Mouse (Mus musculus) intestine, embryonic 14.5 days (tissue): ENCODE measurements around the gene Stox1. TPM values are rescaled to one million over a fixed set of nuclear protein-coding genes. Genes with fewer than 3 reads are reported as not detected.
A peak's percentile ranks its signal among the peaks of the same experiment; 100 is the strongest.

Experiments used
- ATAC-seq: fragments of 200-750 bp; cut with Nextera tagmentation; replicated peaks from 2 replicates; pipeline ENCODE4 v1.8.0; 2017; ENCODE audit warnings: low read depth, moderate number of reproducible peaks, moderate TSS enrichment, moderate library complexity; ENCODE audit not compliant: low FRiP score, low TSS enrichment
- DNase-seq: peaks from one replicate; pipeline ENCODE4 v3.0.0-alpha.2; 2018; ENCODE audit warnings: low spot score
- H3K27ac ChIP-seq: fragments of 300-500 bp; sonication (generic); 2 replicates; pipeline ENCODE4 v1.5.1; 2014; ENCODE audit warnings: low read depth, mild to moderate bottlenecking, control low read depth
- H3K27me3 ChIP-seq: fragments of 300-500 bp; sonication (generic); replicated peaks from 2 replicates; pipeline ENCODE4 v1.6.1; 2014; ENCODE audit warnings: low read length, control low read depth; ENCODE audit not compliant: control insufficient read depth, insufficient read depth
- H3K36me3 ChIP-seq: fragments of 300-500 bp; sonication (generic); 2 replicates; pipeline ENCODE4 v1.6.1; 2014; ENCODE audit warnings: low read length, control low read depth; ENCODE audit not compliant: control insufficient read depth, insufficient read depth
- H3K4me1 ChIP-seq: fragments of 300-500 bp; sonication (generic); replicated peaks from 2 replicates; pipeline ENCODE4 v1.6.1; 2014; ENCODE audit warnings: low read length, control low read depth, mixed read lengths; ENCODE audit not compliant: control insufficient read depth, insufficient read depth
- H3K4me2 ChIP-seq: fragments of 300-500 bp; sonication (generic); 2 replicates; pipeline ENCODE4 v1.6.1; 2014; ENCODE audit warnings: low read length
- H3K4me3 ChIP-seq: fragments of 300-500 bp; sonication (generic); 2 replicates; pipeline ENCODE4 v1.5.1; 2014; ENCODE audit warnings: low read depth, low read length, control low read depth, mixed read lengths
- H3K9ac ChIP-seq: fragments of 300-500 bp; sonication (generic); 2 replicates; pipeline ENCODE4 v1.6.1; 2014; ENCODE audit warnings: mild to moderate bottlenecking, low read length
- H3K9me3 ChIP-seq: fragments of 300-500 bp; sonication (generic); 2 replicates; pipeline ENCODE4 v1.6.1; 2016; ENCODE audit warnings: low read length, control low read depth; ENCODE audit not compliant: control insufficient read depth
- WGBS: fragments of 180-500 bp; shearing (Covaris S2); extraction: QIAGEN DNeasy Blood & Tissue Kit; methylation state at CpG from one replicate; pipeline ENCODE4 v1.1.7; 2014; 5-methylcytosine and 5-hydroxymethylcytosine counted together
- microRNA-seq: library from miRNA; unstranded; fragments of <30 nt; microRNA quantifications from one replicate; pipeline ENCODE4, GENCODE M21; 2016
- polyA plus RNA-seq: library from polyadenylated mRNA; unstranded; fragments of >200 nt; fragmentation: Nextera tagmentation; extraction: Ambion mirVana; gene quantifications from 2 replicates; pipeline ENCODE4 v1.2.1, GENCODE M21; 2014

The Stox1 gene
- polyA plus RNA-seq, 1 experiment from 2014 or later = 0.95 TPM

DNA sequence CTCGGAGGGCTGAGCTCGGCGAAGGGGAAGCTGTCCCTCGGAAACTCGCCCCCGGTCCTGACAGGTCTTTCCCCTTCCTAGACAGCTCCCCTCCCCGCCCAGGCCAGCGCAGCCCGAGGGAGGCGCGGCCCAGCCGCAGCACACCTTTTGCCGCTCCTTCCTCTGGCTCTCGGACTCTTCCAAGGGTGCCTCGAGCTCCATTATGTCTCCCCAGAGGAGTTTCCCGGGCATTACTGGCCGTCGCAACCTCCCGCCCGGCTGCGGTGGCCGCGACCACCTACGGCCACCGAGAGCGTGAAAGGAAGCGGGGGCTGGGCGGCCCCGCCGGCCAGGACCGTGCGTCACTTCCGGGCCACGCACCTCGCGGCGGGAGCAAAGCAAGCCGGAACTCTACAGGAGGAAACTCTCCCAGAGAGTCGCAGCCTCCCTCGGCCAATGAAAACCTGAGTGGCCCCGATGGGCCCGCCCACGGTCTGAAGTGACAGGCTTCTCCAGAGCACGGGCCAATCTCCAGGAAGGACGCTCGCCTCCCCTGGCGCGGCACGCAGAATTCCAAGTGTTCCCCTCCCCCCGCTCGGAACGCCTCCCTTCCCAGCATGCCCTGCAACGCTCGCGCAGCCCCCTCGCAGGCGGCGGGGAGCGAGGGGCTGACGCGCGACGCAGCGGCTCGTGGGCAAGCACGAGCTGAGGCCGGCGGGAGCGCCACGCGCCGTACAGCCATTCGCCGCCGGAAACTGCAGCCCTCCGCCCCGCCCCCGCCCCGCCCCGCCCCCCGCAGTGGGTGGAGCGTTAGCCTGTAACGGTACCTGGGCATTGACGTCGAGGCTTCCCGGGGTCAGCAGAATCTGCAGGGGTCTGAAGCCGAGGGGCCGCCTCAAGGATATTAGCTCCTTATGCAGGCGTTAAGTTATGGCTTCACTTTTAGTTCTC is 74.8 kb downstream of the Stox1 start, which contains the start of gene Ddx50:
Gene Ddx50, minus strand, starts transcription at position 338 of the 930 bp plus-strand sequence.
- Histone ChIP-seq H3K4me3 (peak within 1 kb of the TSS; percentile 91), H3K9me3 (no peaks in the 10 kb centered on the region), H3K4me1 (peaks cover 10% of the 10 kb centered on the region), H3K27ac (peak within 1 kb of the TSS; percentile 94), H3K27me3 (no peaks in the 10 kb centered on the region), H3K4me2 (peak within 1 kb of the TSS; percentile 88), H3K9ac (peak within 1 kb of the TSS; percentile 91), H3K36me3 (peaks cover 20% of the 10 kb centered on the region)
- under 1% methylated on average over 87 of the region's 89 CpGs for WGBS
- DNase-seq = peak; percentile 99
- ATAC-seq = peak; percentile 100

DNA sequence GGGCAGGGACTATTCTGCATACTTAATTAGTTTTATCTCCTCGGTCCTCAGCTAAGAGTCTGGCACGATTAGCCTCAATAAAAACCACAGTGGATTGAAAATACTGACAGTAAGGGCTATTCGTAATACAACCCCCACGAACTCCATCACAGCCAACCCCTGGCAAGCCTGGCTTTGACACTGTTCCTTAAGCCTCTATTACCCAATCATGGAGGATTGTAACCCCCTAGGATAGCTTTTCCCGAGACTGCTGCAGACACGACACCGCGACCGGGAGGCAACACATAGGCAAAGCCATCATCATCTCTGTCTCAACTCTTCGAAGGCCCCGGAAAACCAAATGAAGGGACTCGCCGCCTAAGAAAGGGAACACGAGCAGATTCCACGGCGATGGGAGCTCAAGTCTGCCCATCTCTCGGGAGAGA is 75.6 kb downstream of the Stox1 start:
- Histone ChIP-seq H3K9ac (peak overlapping the region; percentile 91), H3K4me1 (peaks cover 10% of the 10 kb centered on the region), H3K27me3 (no peaks in the 10 kb centered on the region), H3K9me3 (no peaks in the 10 kb centered on the region), H3K36me3 (peaks cover 27% of the 10 kb centered on the region), H3K4me3 (peak overlapping the region; percentile 91), H3K4me2 (peak overlapping the region; percentile 88), H3K27ac (peak overlapping the region; percentile 94)
- WGBS = 0% methylated on average over 17 of the region's 17 CpGs
- ATAC-seq (no peak), DNase-seq (peak; percentile 84)

Small RNAs within 50 kb of the gene (microRNA-seq; reads per million reads assigned to microRNA genes)
- gene Mir7215 = not detected

Other genes starting within 250 kb of the Stox1 start
- 81.2 and 93.0 TPM in 2 replicates for gene Vps26a, start 239.3 kb downstream of the Stox1 start, polyA plus RNA-seq
- 9.8 and 11.8 TPM in 2 replicates for gene Srgn, start 198.7 kb downstream of the Stox1 start, polyA plus RNA-seq
- gene Kif1bp, start 147.7 kb downstream of the Stox1 start, polyA plus RNA-seq = 34.9 and 37.2 TPM in 2 replicates
- gene Ddx21, start 123.8 kb downstream of the Stox1 start, polyA plus RNA-seq = 36.7 and 37.1 TPM in 2 replicates
- 123 and 129 TPM in 2 replicates for gene Ddx50, start 74.9 kb downstream of the Stox1 start, polyA plus RNA-seq
- gene Ccar1, start 66.2 kb upstream of the Stox1 start, polyA plus RNA-seq = 122 and 136 TPM in 2 replicates
- 30.5 and 30.8 TPM in 2 replicates for gene Tet1, start 182.9 kb upstream of the Stox1 start, polyA plus RNA-seq
- 12.7 and 14.5 TPM in 2 replicates for gene Slc25a16, start 194.5 kb upstream of the Stox1 start, polyA plus RNA-seq
- gene Dna2, start 220.9 kb upstream of the Stox1 start, polyA plus RNA-seq = 19.6 and 21.7 TPM in 2 replicates